Mouse (Mus musculus) stomach, embryonic 15.5 days (tissue): ENCODE results near the gene Spata32. TPM values are rescaled to one million over a fixed set of nuclear protein-coding genes. Genes with fewer than 3 reads are reported as not detected.

Source experiments
- polyA plus RNA-seq: library from polyadenylated mRNA; unstranded; fragments of >200 nt; fragmentation: Nextera tagmentation; extraction: Ambion mirVana; gene quantifications from 2 replicates; pipeline ENCODE4 v1.2.1, GENCODE M21; 2015

The Spata32 gene
- polyA plus RNA-seq, 1 experiment from 2014 or later = not detected

Other genes starting within 250 kb of the Spata32 start
- 48.5 and 52.2 TPM in 2 replicates for gene Nmt1, start 190.2 kb downstream of the Spata32 start, polyA plus RNA-seq
- gene Dcakd, start 190.1 kb downstream of the Spata32 start, polyA plus RNA-seq = 107 TPM in 2 replicates
- 3.5 and 3.6 TPM in 2 replicates for gene Plcd3, start 116.8 kb downstream of the Spata32 start, polyA plus RNA-seq
- 19.2 and 23.7 TPM in 2 replicates for gene Acbd4, start 116.8 kb downstream of the Spata32 start, polyA plus RNA-seq
- gene Hexim1, start 102.2 kb downstream of the Spata32 start, polyA plus RNA-seq = 5.1 and 5.4 TPM in 2 replicates
- 6.8 and 8.7 TPM in 2 replicates for gene Hexim2, start 86.0 kb downstream of the Spata32 start, polyA plus RNA-seq
- 3.8 and 4.0 TPM in 2 replicates for gene Fmnl1, start 47.3 kb downstream of the Spata32 start, polyA plus RNA-seq
- gene 1700023F06Rik, start 9.9 kb downstream of the Spata32 start, polyA plus RNA-seq = 1.0 and 1.4 TPM in 2 replicates
- 3.6 and 3.8 TPM in 2 replicates for gene Map3k14, start 49.0 kb upstream of the Spata32 start, polyA plus RNA-seq
- gene Arhgap27, start 145.3 kb upstream of the Spata32 start, polyA plus RNA-seq = 21.2 and 21.5 TPM in 2 replicates
- 5.9 and 6.2 TPM in 2 replicates for gene Plekhm1, start 194.3 kb upstream of the Spata32 start, polyA plus RNA-seq